Mouse (Mus musculus) stomach, postnatal 0 days (tissue): Measurements from ENCODE around the gene Cyp8b1. TPM values are rescaled to one million over a fixed set of nuclear protein-coding genes. Genes with fewer than 3 reads are reported as not detected.

Experiments used
- ATAC-seq: fragments of 200-750 bp; cut with Nextera tagmentation; 2 replicates; pipeline ENCODE4 v1.8.0; 2017; ENCODE audit not compliant: low FRiP score, low TSS enrichment
- DNase-seq: peaks from one replicate; pipeline ENCODE4 v3.0.0-alpha.2; 2016; ENCODE audit warnings: low spot score
- H3K27ac ChIP-seq: fragments of 300-500 bp; sonication (generic); replicated peaks from 2 replicates; pipeline ENCODE4 v1.5.1; 2014; ENCODE audit warnings: mild to moderate bottlenecking, control low read depth
- H3K27me3 ChIP-seq: fragments of 300-500 bp; sonication (generic); 2 replicates; pipeline ENCODE4 v1.6.1; 2014; ENCODE audit warnings: low read length; ENCODE audit not compliant: control insufficient read depth, insufficient read depth
- H3K36me3 ChIP-seq: fragments of 300-500 bp; sonication (generic); 2 replicates; pipeline ENCODE4 v1.6.1; 2014; ENCODE audit warnings: low read length, mixed read lengths; ENCODE audit not compliant: control insufficient read depth, insufficient read depth
- H3K4me1 ChIP-seq: fragments of 300-500 bp; sonication (generic); replicated peaks from 2 replicates; pipeline ENCODE4 v1.6.1; 2014; ENCODE audit warnings: antibody characterized with exemption; ENCODE audit not compliant: control insufficient read depth, insufficient read depth
- H3K4me2 ChIP-seq: fragments of 300-500 bp; sonication (generic); replicated peaks from 2 replicates; pipeline ENCODE4 v1.6.1; 2014; ENCODE audit warnings: low read depth, mild to moderate bottlenecking, control low read depth, moderate library complexity
- H3K4me3 ChIP-seq: fragments of 300-500 bp; sonication (generic); 2 replicates; pipeline ENCODE4 v1.5.1; 2014; ENCODE audit warnings: low read depth, low read length, control low read depth
- H3K9ac ChIP-seq: fragments of 300-500 bp; sonication (generic); 2 replicates; pipeline ENCODE4 v1.6.1; 2014; ENCODE audit warnings: mild to moderate bottlenecking, low read length, control low read depth, mixed read lengths
- H3K9me3 ChIP-seq: fragments of 300-500 bp; sonication (generic); 2 replicates; pipeline ENCODE4 v1.6.1; 2016; ENCODE audit warnings: low read length; ENCODE audit not compliant: control insufficient read depth
- CTCF ChIP-seq: IDR thresholded peaks from 2 replicates; pipeline ENCODE4 v1.5.1; 2016; ENCODE audit warnings: antibody characterized with exemption, low read depth, mild to moderate bottlenecking, moderate library complexity
- EP300 ChIP-seq: optimal IDR thresholded peaks from 2 replicates; pipeline ENCODE3; 2016; ENCODE audit warnings: antibody characterized with exemption
- WGBS: fragments of 180-500 bp; shearing (Covaris S2); extraction: QIAGEN DNeasy Blood & Tissue Kit; methylation state at CpG from one replicate; pipeline ENCODE4 v1.1.7; 2014; 5-methylcytosine and 5-hydroxymethylcytosine counted together
- polyA plus RNA-seq: library from polyadenylated mRNA; unstranded; fragments of >200 nt; fragmentation: Nextera tagmentation; extraction: Ambion mirVana; gene quantifications from 2 replicates; pipeline ENCODE4 v1.2.1, GENCODE M21; 2015

Gene Cyp8b1
- polyA plus RNA-seq, 1 experiment from 2014 or later: 0.85 TPM

DNA sequence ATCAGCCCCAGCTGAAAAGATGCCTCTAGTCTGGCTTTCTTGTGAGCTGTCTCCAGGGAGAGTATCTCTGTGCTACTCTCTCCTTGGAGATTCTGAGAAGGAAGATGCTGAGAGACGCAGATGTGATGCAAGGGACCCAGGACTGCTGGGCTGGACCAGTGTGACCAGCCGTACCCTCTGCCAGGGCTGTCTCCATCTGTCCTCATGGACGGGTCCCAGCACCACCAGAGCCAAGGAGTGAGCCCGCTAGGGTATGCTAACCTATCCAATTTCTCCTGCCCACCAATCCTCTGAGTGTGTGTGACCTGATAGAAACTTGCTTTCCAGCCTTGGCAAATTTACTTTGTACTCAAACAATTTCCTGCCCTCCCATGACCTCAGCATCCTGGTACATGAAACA, 3.3 kb downstream of the Cyp8b1 start:
- no peaks in the 10 kb centered on the region for H3K36me3 ChIP-seq
- no peak overlapping the region for H3K4me2 ChIP-seq
- no peak overlapping the region for H3K4me3 ChIP-seq
- DNase-seq: no peak
- H3K9ac ChIP-seq: no peak overlapping the region
- no peak for TF ChIP-seq CTCF
- no peak for TF ChIP-seq EP300
- H3K9me3 ChIP-seq: no peaks in the 10 kb centered on the region
- no peak overlapping the region for H3K27ac ChIP-seq
- H3K4me1 ChIP-seq: peaks cover 3% of the 10 kb centered on the region; the same call in 1 of the 2 replicates
- H3K27me3 ChIP-seq: no peaks in the 10 kb centered on the region
- 81% methylated on average over 4 of the region's 4 CpGs for WGBS
- ATAC-seq: no peak

DNA sequence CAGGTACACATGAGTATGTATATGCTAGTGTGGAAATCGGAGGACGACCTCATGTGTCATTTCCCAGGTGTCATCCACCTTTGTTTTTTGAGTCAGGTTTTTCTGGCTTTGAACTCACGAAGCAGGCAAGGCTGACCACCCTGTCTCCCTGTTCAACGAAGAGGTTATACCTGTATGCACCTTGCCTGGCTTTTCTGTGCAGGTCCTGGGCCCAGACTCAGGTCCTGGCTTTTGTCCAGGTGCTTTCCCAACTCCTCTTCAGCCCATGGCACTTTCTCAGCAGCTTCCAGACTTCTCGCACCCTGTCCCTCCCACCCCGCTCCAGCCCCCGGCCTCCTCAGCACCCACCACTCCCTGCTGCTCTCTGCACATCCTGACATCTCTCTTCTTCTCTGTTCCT, 4.9 kb downstream of the Cyp8b1 start:
- H3K27ac ChIP-seq: no peak overlapping the region
- no peak overlapping the region for H3K9ac ChIP-seq
- no peaks in the 10 kb centered on the region for H3K27me3 ChIP-seq

GRCm38 (mm10) chr9:121909635-121910034, 6.5 kb downstream of the Cyp8b1 start:
- H3K9me3 ChIP-seq: no peaks in the 10 kb centered on the region
- H3K36me3 ChIP-seq: no peaks in the 10 kb centered on the region
- WGBS: 79% methylated on average over 6 of the region's 6 CpGs
- H3K27ac ChIP-seq: no peak overlapping the region
- H3K27me3 ChIP-seq: no peaks in the 10 kb centered on the region
- no peak for ATAC-seq
- H3K9ac ChIP-seq: no peak overlapping the region
- no peak for TF ChIP-seq EP300
- no peak for TF ChIP-seq CTCF
- H3K4me2 ChIP-seq: no peak overlapping the region
- DNase-seq: no peak
- no peaks in the 10 kb centered on the region for H3K4me1 ChIP-seq
- no peak overlapping the region for H3K4me3 ChIP-seq

More for the DNA sequence above, 4.9 kb downstream of the Cyp8b1 start:
- TF ChIP-seq EP300: no peak
- TF ChIP-seq CTCF: no peak
- 80% methylated on average over 7 of the region's 7 CpGs for WGBS
- no peak overlapping the region for H3K4me3 ChIP-seq
- H3K4me1 ChIP-seq: peaks cover 3% of the 10 kb centered on the region; the same call in 1 of the 2 replicates
- no peak for DNase-seq
- no peaks in the 10 kb centered on the region for H3K9me3 ChIP-seq
- H3K36me3 ChIP-seq: no peaks in the 10 kb centered on the region
- no peak for ATAC-seq
- no peak overlapping the region for H3K4me2 ChIP-seq

DNA sequence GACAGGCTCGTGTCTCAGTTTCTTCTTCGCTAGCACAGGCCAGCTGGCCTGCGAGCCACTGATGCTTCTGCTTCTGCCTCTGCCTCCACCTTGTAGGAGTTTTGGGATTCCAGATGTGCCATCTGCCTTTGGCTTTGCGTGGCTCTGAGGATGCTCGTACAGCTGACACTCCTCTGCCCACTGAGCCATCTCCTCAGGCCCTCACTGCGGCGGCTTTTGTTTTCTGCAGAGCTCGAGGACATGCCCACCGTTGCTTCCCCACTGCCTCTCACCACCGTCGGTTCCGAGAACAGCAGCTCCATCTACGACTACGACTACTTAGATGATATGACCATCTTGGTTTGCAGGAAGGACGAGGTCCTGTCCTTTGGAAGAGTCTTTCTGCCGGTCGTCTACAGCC, 7.8 kb downstream of the Cyp8b1 start:
- WGBS: 88% methylated on average over 17 of the region's 17 CpGs
- no peak overlapping the region for H3K4me3 ChIP-seq
- no peaks in the 10 kb centered on the region for H3K4me1 ChIP-seq
- DNase-seq (no peak), ATAC-seq (no peak)
- TF ChIP-seq CTCF (no peak), EP300 (no peak)
- H3K27me3 ChIP-seq: no peaks in the 10 kb centered on the region
- no peak overlapping the region for H3K9ac ChIP-seq
- no peak overlapping the region for H3K4me2 ChIP-seq
- H3K27ac ChIP-seq: no peak overlapping the region
- H3K36me3 ChIP-seq: no peaks in the 10 kb centered on the region
- H3K9me3 ChIP-seq: no peaks in the 10 kb centered on the region

DNA sequence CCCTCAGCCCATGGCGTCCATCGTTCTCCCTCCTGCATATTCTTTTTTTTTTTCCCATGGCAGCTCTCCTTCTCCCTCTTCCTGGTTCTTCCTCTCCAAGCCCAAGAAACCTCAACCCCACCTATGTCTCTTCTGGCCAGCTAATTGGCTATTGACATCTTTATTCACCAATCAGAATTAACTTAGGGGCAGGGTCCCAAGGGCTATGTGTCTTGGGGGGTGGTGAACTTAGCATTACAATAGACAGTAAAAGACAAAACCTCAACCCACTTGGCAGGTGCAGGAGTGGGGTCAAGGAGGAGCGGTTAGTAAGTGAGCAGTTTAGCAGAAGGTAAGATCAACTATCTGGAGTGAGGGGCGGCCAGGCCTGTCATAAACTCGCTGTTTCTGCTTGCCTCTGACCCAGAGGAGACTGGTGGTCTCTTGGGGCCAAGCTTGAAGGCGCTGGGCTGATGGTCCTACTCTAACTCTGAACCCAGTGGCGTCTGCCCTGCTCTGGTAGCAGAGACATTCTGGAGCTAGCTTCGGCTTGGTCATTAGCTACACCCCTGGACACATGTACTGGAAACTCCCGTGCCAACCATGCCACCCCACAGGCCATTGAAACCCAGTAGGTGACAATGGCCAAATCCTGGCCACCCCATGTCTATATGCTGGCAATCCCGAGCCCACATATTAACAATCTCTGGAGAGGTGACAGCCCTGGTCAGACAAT, 8.6 kb downstream of the Cyp8b1 start:
- DNase-seq (no peak), ATAC-seq (no peak)
- Histone ChIP-seq H3K4me2 (no peak overlapping the region), H3K27ac (no peak overlapping the region), H3K4me3 (no peak overlapping the region), H3K4me1 (no peaks in the 10 kb centered on the region), H3K9ac (no peak overlapping the region), H3K36me3 (no peaks in the 10 kb centered on the region), H3K27me3 (no peaks in the 10 kb centered on the region), H3K9me3 (no peaks in the 10 kb centered on the region)
- TF ChIP-seq CTCF: no peak
- TF ChIP-seq EP300: no peak
- 70% methylated on average over 10 of the region's 10 CpGs for WGBS

GRCm38 (mm10) chr9:121906456-121906855, 9.6 kb downstream of the Cyp8b1 start:
- no peak for ATAC-seq
- no peak overlapping the region for H3K27ac ChIP-seq
- H3K9me3 ChIP-seq: no peaks in the 10 kb centered on the region
- 81% methylated on average over 5 of the region's 5 CpGs for WGBS
- no peaks in the 10 kb centered on the region for H3K27me3 ChIP-seq
- H3K4me2 ChIP-seq: no peak overlapping the region
- H3K4me1 ChIP-seq: no peaks in the 10 kb centered on the region
- DNase-seq: no peak
- TF ChIP-seq CTCF (no peak), EP300 (no peak)
- H3K4me3 ChIP-seq: no peak overlapping the region
- no peaks in the 10 kb centered on the region for H3K36me3 ChIP-seq
- H3K9ac ChIP-seq: no peak overlapping the region
